Mouse (Mus musculus): ENCODE measurements around the gene Gm14743. TPM values are rescaled to one million over a fixed set of nuclear protein-coding genes. Genes with fewer than 3 reads are reported as not detected.

Gene Gm14743
- total RNA-seq (2023), result not detected

GRCm38 (mm10) chrX:78245821-78246220 lies at the start of gene Gm14743:
Gene Gm14743 (minus strand): TSS chrX:78245921.

Other genes starting within 250 kb of the Gm14743 start
- gene Obp1a, start 154.5 kb downstream of the Gm14743 start, total RNA-seq (2023), result not detected
- gene Gm5938, start 120.5 kb downstream of the Gm14743 start, total RNA-seq (2023), result not detected
- not detected for gene Obp1b, start 59.1 kb downstream of the Gm14743 start, total RNA-seq (2023)
- not detected for gene 4930480E11Rik, start 123.7 kb upstream of the Gm14743 start, total RNA-seq (2023)

Measured in T-cell, adult 66 days (primary cell).